Mouse (Mus musculus): ENCODE results near the gene Dusp6. TPM values are rescaled to one million over a fixed set of nuclear protein-coding genes. Genes with fewer than 3 reads are reported as not detected.

Gene Dusp6
- polyA plus RNA-seq, 1 experiment from 2014 or later, result 40.6 TPM

DNA sequence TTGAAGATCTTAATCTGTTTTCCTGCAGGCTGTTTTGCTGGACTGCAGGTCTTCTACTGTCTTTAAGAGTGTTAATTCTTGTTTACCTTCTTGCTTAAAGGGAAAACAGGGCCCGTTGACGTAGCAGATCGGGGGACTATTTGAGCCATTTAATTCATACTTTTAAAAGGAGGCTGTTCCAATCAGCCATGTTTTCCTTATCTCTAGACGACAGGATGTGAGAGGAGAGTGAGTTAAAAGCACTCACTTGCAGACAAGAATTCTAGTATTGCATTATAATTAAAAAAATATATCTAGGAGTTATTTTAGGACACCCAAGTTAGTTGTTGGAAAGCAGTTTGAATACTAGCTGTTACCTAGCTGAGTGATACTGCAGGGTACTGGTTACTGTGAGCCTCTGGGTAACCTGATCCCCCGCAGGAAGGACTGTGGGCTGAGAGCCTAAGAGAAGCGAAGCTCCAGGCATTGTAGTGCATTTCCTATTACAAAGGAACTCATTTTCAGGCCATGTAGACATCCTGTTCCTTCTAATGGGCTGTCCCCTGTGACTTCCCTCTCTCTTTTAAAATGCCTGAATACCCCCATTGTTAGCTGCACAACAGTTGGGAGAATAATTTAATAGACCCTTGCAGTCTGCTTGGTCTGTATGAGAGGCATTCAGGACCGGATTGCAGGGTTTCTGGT, 2.1 kb downstream of the Dusp6 start:
- WGBS, result 3% methylated on average over 7 of the region's 7 CpGs
- peak overlapping the region; percentile 95 for H3K4me3 ChIP-seq
- ATAC-seq (ENCODE audit: extremely low read depth, insufficient number of reproducible peaks, low FRiP score, low TSS enrichment), result no peak
- no peaks in the 10 kb centered on the region for H3K27me3 ChIP-seq (replicated peaks)
- peaks cover 21% of the 10 kb centered on the region for H3K36me3 ChIP-seq
- H3K9ac ChIP-seq, result peak overlapping the region; percentile 98
- H3K4me2 ChIP-seq, result peak overlapping the region; percentile 89
- H3K4me1 ChIP-seq, result peaks cover 49% of the 10 kb centered on the region
- no peaks in the 10 kb centered on the region for H3K9me3 ChIP-seq
- peak overlapping the region; percentile 97 for H3K27ac ChIP-seq (replicated peaks)

DNA sequence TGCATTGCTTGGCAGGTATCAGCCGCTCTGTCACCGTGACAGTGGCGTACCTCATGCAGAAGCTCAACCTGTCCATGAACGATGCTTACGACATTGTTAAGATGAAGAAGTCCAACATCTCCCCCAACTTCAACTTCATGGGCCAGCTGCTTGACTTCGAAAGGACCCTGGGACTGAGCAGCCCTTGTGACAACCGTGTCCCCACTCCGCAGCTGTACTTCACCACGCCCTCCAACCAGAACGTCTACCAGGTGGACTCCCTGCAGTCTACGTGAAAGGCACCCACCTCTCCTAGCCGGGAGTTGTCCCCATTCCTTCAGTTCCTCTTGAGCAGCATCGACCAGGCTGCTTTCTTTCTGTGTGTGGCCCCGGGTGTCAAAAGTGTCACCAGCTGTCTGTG, 3.0 kb downstream of the Dusp6 start:
- ATAC-seq (ENCODE audit: extremely low read depth, insufficient number of reproducible peaks, low FRiP score, low TSS enrichment), result no peak
- peak overlapping the region; percentile 98 for H3K9ac ChIP-seq
- no peaks in the 10 kb centered on the region for H3K27me3 ChIP-seq (replicated peaks)
- 39% methylated on average over 14 of the region's 14 CpGs for WGBS
- H3K36me3 ChIP-seq, result peaks cover 21% of the 10 kb centered on the region
- peaks cover 47% of the 10 kb centered on the region for H3K4me1 ChIP-seq
- H3K9me3 ChIP-seq, result no peaks in the 10 kb centered on the region
- H3K4me3 ChIP-seq, result peak overlapping the region; percentile 95
- H3K4me2 ChIP-seq, result peak overlapping the region; percentile 89
- peak overlapping the region; percentile 97 for H3K27ac ChIP-seq (replicated peaks)

- Histone ChIP-seq H3K4me3 (no peak overlapping the region), H3K9me3 (no peaks in the 10 kb centered on the region), H3K27me3 (replicated peaks) (no peaks in the 10 kb centered on the region), H3K4me1 (peaks cover 46% of the 10 kb centered on the region), H3K9ac (no peak overlapping the region), H3K36me3 (peaks cover 21% of the 10 kb centered on the region), H3K4me2 (peak overlapping the region; percentile 89), H3K27ac (replicated peaks) (peak overlapping the region; percentile 73)
- no peak for ATAC-seq (ENCODE audit: extremely low read depth, insufficient number of reproducible peaks, low FRiP score, low TSS enrichment)
- WGBS, result 59% methylated on average over 1 of the region's 1 CpGs
Measured at GRCm38 (mm10) chr10:99267621-99268020, 4.6 kb downstream of the Dusp6 start.

- WGBS, result 33% methylated on average over 19 of the region's 19 CpGs
- Histone ChIP-seq H3K4me1 (peaks cover 53% of the 10 kb centered on the region), H3K36me3 (peaks cover 21% of the 10 kb centered on the region), H3K4me2 (peak overlapping the region; percentile 89), H3K27ac (replicated peaks) (peak overlapping the region; percentile 73), H3K4me3 (no peak overlapping the region; the same call in 1 of the 2 replicates), H3K9me3 (no peaks in the 10 kb centered on the region), H3K9ac (peak overlapping the region; percentile 54), H3K27me3 (replicated peaks) (no peaks in the 10 kb centered on the region)
- ATAC-seq (ENCODE audit: extremely low read depth, insufficient number of reproducible peaks, low FRiP score, low TSS enrichment), result no peak
Measured at GRCm38 (mm10) chr10:99268421-99269300, 5.6 kb downstream of the Dusp6 start.

GRCm38 (mm10) chr10:99269301-99269701, 6.3 kb downstream of the Dusp6 start:
- H3K4me2 ChIP-seq, result no peak overlapping the region
- peak overlapping the region; percentile 73 for H3K27ac ChIP-seq (replicated peaks)
- H3K27me3 ChIP-seq (replicated peaks), result no peaks in the 10 kb centered on the region
- WGBS, result 34% methylated on average over 4 of the region's 4 CpGs
- peak overlapping the region; percentile 54; the same call in 1 of the 2 replicates for H3K9ac ChIP-seq
- H3K4me1 ChIP-seq, result peaks cover 53% of the 10 kb centered on the region
- no peak overlapping the region for H3K4me3 ChIP-seq
- no peak for ATAC-seq (ENCODE audit: extremely low read depth, insufficient number of reproducible peaks, low FRiP score, low TSS enrichment)
- peaks cover 21% of the 10 kb centered on the region for H3K36me3 ChIP-seq
- no peaks in the 10 kb centered on the region for H3K9me3 ChIP-seq

DNA sequence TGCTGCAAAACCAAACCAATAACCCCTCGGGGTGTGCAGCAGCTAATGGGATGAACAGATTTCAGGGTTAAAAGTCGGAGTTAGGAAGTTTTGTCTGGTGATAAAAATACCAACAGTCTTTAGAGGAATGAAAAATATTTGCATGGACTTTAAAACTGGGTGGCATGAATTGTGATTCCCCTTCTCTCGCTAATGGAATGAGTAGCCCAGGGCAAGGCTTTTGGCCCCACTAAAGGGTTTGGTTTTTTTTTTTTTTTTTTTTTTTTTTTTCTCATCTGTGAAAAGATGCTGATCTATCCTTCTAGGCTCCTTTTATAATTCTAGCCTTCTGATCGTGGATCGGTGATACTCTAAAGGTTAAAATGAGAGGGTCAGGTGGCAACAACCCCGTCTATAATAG, 6.7 kb downstream of the Dusp6 start:
- ATAC-seq (ENCODE audit: extremely low read depth, insufficient number of reproducible peaks, low FRiP score, low TSS enrichment), result no peak
- Histone ChIP-seq H3K4me2 (no peak overlapping the region), H3K9ac (peak overlapping the region; percentile 54; the same call in 1 of the 2 replicates), H3K36me3 (peaks cover 21% of the 10 kb centered on the region), H3K9me3 (no peaks in the 10 kb centered on the region), H3K27me3 (replicated peaks) (no peaks in the 10 kb centered on the region), H3K4me3 (no peak overlapping the region), H3K27ac (replicated peaks) (peak overlapping the region; percentile 73), H3K4me1 (peaks cover 53% of the 10 kb centered on the region)
- WGBS, result 66% methylated on average over 6 of the region's 6 CpGs

- Histone ChIP-seq H3K27ac (replicated peaks) (0 out of 2 replicates have a peak overlapping the region, but pooled peaks have one; percentile 25), H3K4me1 (peaks cover 51% of the 10 kb centered on the region), H3K4me3 (no peak overlapping the region), H3K27me3 (replicated peaks) (no peaks in the 10 kb centered on the region), H3K9me3 (no peaks in the 10 kb centered on the region), H3K9ac (no peak overlapping the region), H3K4me2 (no peak overlapping the region), H3K36me3 (peaks cover 21% of the 10 kb centered on the region)
- no peak for ATAC-seq (ENCODE audit: extremely low read depth, insufficient number of reproducible peaks, low FRiP score, low TSS enrichment)
- 43% methylated on average over 10 of the region's 10 CpGs for WGBS
Measured at GRCm38 (mm10) chr10:99270406-99270805, 7.4 kb downstream of the Dusp6 start.

GRCm38 (mm10) chr10:99271016-99271415, 8.0 kb downstream of the Dusp6 start:
- 77% methylated on average over 11 of the region's 11 CpGs for WGBS
- ATAC-seq (ENCODE audit: extremely low read depth, insufficient number of reproducible peaks, low FRiP score, low TSS enrichment), result no peak

GRCm38 (mm10) chr10:99273006-99273405, 10.0 kb downstream of the Dusp6 start:
- Histone ChIP-seq H3K27ac (replicated peaks) (no peak overlapping the region), H3K9ac (no peak overlapping the region), H3K9me3 (no peaks in the 10 kb centered on the region), H3K36me3 (no peaks in the 10 kb centered on the region), H3K27me3 (replicated peaks) (no peaks in the 10 kb centered on the region), H3K4me3 (no peak overlapping the region), H3K4me2 (no peak overlapping the region), H3K4me1 (peaks cover 33% of the 10 kb centered on the region)
- WGBS, result 74% methylated on average over 12 of the region's 12 CpGs
- ATAC-seq (ENCODE audit: extremely low read depth, insufficient number of reproducible peaks, low FRiP score, low TSS enrichment), result no peak

More at GRCm38 (mm10) chr10:99271016-99271415, 8.0 kb downstream of the Dusp6 start:
- peaks cover 45% of the 10 kb centered on the region for H3K4me1 ChIP-seq
- H3K4me2 ChIP-seq, result no peak overlapping the region
- H3K27me3 ChIP-seq (replicated peaks), result no peaks in the 10 kb centered on the region
- no peak overlapping the region for H3K27ac ChIP-seq (replicated peaks)
- no peaks in the 10 kb centered on the region for H3K9me3 ChIP-seq
- no peak overlapping the region for H3K9ac ChIP-seq
- no peak overlapping the region for H3K4me3 ChIP-seq
- H3K36me3 ChIP-seq, result peaks cover 17% of the 10 kb centered on the region

GRCm38 (mm10) chr10:99274640-99275039, 11.6 kb downstream of the Dusp6 start:
- no peak for ATAC-seq (ENCODE audit: extremely low read depth, insufficient number of reproducible peaks, low FRiP score, low TSS enrichment)
- H3K9me3 ChIP-seq, result no peaks in the 10 kb centered on the region
- WGBS, result 47% methylated on average over 12 of the region's 12 CpGs
- H3K4me2 ChIP-seq, result peak overlapping the region; percentile 22; the same call in 1 of the 2 replicates
- no peaks in the 10 kb centered on the region for H3K36me3 ChIP-seq
- H3K27ac ChIP-seq (replicated peaks), result peak overlapping the region; percentile 55
- no peak overlapping the region for H3K9ac ChIP-seq
- H3K4me3 ChIP-seq, result no peak overlapping the region
- no peaks in the 10 kb centered on the region for H3K27me3 ChIP-seq (replicated peaks)
- H3K4me1 ChIP-seq, result peaks cover 20% of the 10 kb centered on the region

DNA sequence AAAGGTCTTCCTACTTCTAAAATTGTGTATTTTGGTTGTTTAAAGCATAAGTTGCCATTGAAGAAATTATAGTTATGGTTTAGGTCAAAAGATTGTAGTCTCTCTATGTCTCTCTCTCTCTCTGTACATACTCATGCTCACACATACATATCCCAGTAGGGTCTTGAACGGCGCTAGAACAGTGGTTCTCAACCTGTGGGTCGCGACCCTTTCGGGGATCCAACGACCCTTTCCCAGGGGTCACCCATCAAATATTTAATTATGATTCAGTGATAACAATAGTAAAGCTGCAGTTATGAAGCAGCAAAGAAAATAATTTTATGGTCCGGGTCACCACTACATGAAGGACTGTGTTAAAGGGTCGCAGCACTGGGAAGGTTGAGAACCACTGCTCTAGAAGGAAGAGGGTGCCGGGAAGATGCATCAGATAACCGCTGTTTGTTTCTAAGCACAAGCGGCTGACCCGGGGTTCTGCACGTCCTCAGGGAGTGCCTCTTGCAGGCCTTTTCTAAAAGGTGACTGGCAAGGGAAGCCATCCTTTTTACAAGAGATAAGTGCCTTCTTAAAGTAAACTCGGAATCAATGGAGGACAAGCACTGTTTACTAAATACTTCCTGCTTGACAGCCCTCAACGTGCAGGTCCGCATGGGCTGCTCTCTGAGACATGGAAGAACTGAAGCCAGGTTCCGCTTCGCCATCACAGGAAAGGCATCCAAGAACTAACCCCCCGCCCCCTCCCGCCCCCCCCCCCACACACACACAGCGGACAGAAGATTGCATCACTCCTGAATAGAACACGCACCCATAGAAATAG, 16.2 kb downstream of the Dusp6 start:
- Histone ChIP-seq H3K36me3 (no peaks in the 10 kb centered on the region), H3K27me3 (replicated peaks) (no peaks in the 10 kb centered on the region), H3K4me1 (peaks cover 12% of the 10 kb centered on the region), H3K9ac (no peak overlapping the region), H3K27ac (replicated peaks) (no peak overlapping the region), H3K4me3 (no peak overlapping the region), H3K9me3 (no peaks in the 10 kb centered on the region), H3K4me2 (no peak overlapping the region; the same call in 1 of the 2 replicates)
- no peak for ATAC-seq (ENCODE audit: extremely low read depth, insufficient number of reproducible peaks, low FRiP score, low TSS enrichment)
- WGBS, result 52% methylated on average over 22 of the region's 22 CpGs
